Mouse (Mus musculus): ENCODE data around the gene Arhgap27. TPM values are rescaled to one million over a fixed set of nuclear protein-coding genes. Genes with fewer than 3 reads are reported as not detected.

Gene Arhgap27
- polyA plus RNA-seq, 1 experiment from 2014 or later = 2.2 TPM

- Histone ChIP-seq H3K27me3 (peaks cover 17% of the 10 kb centered on the region), H3K9me3 (replicated peaks) (peaks cover 7% of the 10 kb centered on the region; the same call in 1 of the 2 replicates), H3K4me3 (no peak overlapping the region), H3K36me3 (ENCODE audit: poor library complexity, severe bottlenecking) (no peaks in the 10 kb centered on the region), H3K4me1 (peaks cover 10% of the 10 kb centered on the region), H3K4me2 (no peak overlapping the region), H3K9ac (no peak overlapping the region), H3K27ac (no peak overlapping the region)
- 80% methylated on average over 5 of the region's 5 CpGs for WGBS
- ATAC-seq = no peak
Measured at GRCm38 (mm10) chr11:103352239-103352814, 11.2 kb downstream of the Arhgap27 start.

- no peak overlapping the region for H3K4me2 ChIP-seq
- no peak overlapping the region for H3K4me3 ChIP-seq
- H3K36me3 ChIP-seq (ENCODE audit: poor library complexity, severe bottlenecking) = no peaks in the 10 kb centered on the region
- peaks cover 7% of the 10 kb centered on the region; the same call in 1 of the 2 replicates for H3K9me3 ChIP-seq (replicated peaks)
- peaks cover 5% of the 10 kb centered on the region for H3K4me1 ChIP-seq
- ATAC-seq = no peak
- 0 out of 2 replicates have a peak, but pooled peaks cover 1% of the 10 kb centered on the region for H3K27me3 ChIP-seq
- WGBS = 89% methylated on average over 12 of the region's 12 CpGs
- H3K9ac ChIP-seq = no peak overlapping the region
- H3K27ac ChIP-seq = no peak overlapping the region
Measured at GRCm38 (mm10) chr11:103350711-103351315, 12.7 kb downstream of the Arhgap27 start.

- 85% methylated on average over 2 of the region's 2 CpGs for WGBS
- ATAC-seq = no peak
- H3K27ac ChIP-seq = no peak overlapping the region
Measured at GRCm38 (mm10) chr11:103349699-103350098, 13.8 kb downstream of the Arhgap27 start.

GRCm38 (mm10) chr11:103346657-103347056 is 16.8 kb downstream of the Arhgap27 start:
- Histone ChIP-seq H3K27me3 (no peaks in the 10 kb centered on the region), H3K4me2 (no peak overlapping the region), H3K4me3 (no peak overlapping the region), H3K4me1 (no peaks in the 10 kb centered on the region), H3K9me3 (replicated peaks) (no peaks in the 10 kb centered on the region), H3K9ac (no peak overlapping the region), H3K27ac (no peak overlapping the region), H3K36me3 (ENCODE audit: poor library complexity, severe bottlenecking) (no peaks in the 10 kb centered on the region)
- WGBS = 80% methylated on average over 5 of the region's 5 CpGs
- ATAC-seq = no peak

More at GRCm38 (mm10) chr11:103349699-103350098, 13.8 kb downstream of the Arhgap27 start:
- Histone ChIP-seq H3K4me3 (no peak overlapping the region), H3K9me3 (replicated peaks) (peaks cover 7% of the 10 kb centered on the region; the same call in 1 of the 2 replicates), H3K36me3 (ENCODE audit: poor library complexity, severe bottlenecking) (no peaks in the 10 kb centered on the region), H3K27me3 (no peaks in the 10 kb centered on the region), H3K4me1 (no peaks in the 10 kb centered on the region), H3K9ac (no peak overlapping the region), H3K4me2 (no peak overlapping the region)

GRCm38 (mm10) chr11:103346236-103346635 is 17.3 kb downstream of the Arhgap27 start:
- Histone ChIP-seq H3K27ac (no peak overlapping the region), H3K4me2 (no peak overlapping the region), H3K27me3 (no peaks in the 10 kb centered on the region), H3K9ac (no peak overlapping the region), H3K4me3 (no peak overlapping the region), H3K4me1 (no peaks in the 10 kb centered on the region), H3K9me3 (replicated peaks) (no peaks in the 10 kb centered on the region), H3K36me3 (ENCODE audit: poor library complexity, severe bottlenecking) (no peaks in the 10 kb centered on the region)
- ATAC-seq = no peak
- 83% methylated on average over 7 of the region's 7 CpGs for WGBS

- ATAC-seq = no peak
- no peaks in the 10 kb centered on the region for H3K27me3 ChIP-seq
- 85% methylated on average over 7 of the region's 7 CpGs for WGBS
Measured at GRCm38 (mm10) chr11:103345408-103346091, 17.9 kb downstream of the Arhgap27 start.

GRCm38 (mm10) chr11:103344494-103345332 is 18.8 kb downstream of the Arhgap27 start:
- no peak for ATAC-seq
- Histone ChIP-seq H3K4me2 (no peak overlapping the region), H3K27me3 (no peaks in the 10 kb centered on the region), H3K4me3 (no peak overlapping the region), H3K27ac (no peak overlapping the region), H3K36me3 (ENCODE audit: poor library complexity, severe bottlenecking) (no peaks in the 10 kb centered on the region), H3K4me1 (no peaks in the 10 kb centered on the region), H3K9me3 (replicated peaks) (no peaks in the 10 kb centered on the region), H3K9ac (no peak overlapping the region)
- WGBS = 78% methylated on average over 19 of the region's 19 CpGs

More at GRCm38 (mm10) chr11:103345408-103346091, 17.9 kb downstream of the Arhgap27 start:
- H3K4me3 ChIP-seq = no peak overlapping the region
- H3K4me2 ChIP-seq = no peak overlapping the region
- H3K4me1 ChIP-seq = no peaks in the 10 kb centered on the region
- H3K27ac ChIP-seq = no peak overlapping the region
- no peak overlapping the region for H3K9ac ChIP-seq
- no peaks in the 10 kb centered on the region for H3K36me3 ChIP-seq (ENCODE audit: poor library complexity, severe bottlenecking)
- H3K9me3 ChIP-seq (replicated peaks) = no peaks in the 10 kb centered on the region

GRCm38 (mm10) chr11:103343881-103344280 is 19.6 kb downstream of the Arhgap27 start:
- Histone ChIP-seq H3K36me3 (ENCODE audit: poor library complexity, severe bottlenecking) (no peaks in the 10 kb centered on the region), H3K9ac (no peak overlapping the region), H3K27me3 (no peaks in the 10 kb centered on the region), H3K4me2 (no peak overlapping the region), H3K9me3 (replicated peaks) (no peaks in the 10 kb centered on the region), H3K4me1 (no peaks in the 10 kb centered on the region), H3K4me3 (no peak overlapping the region), H3K27ac (no peak overlapping the region)
- WGBS = 80% methylated on average over 1 of the region's 1 CpGs
- no peak for ATAC-seq

GRCm38 (mm10) chr11:103343063-103343462 is 20.4 kb downstream of the Arhgap27 start:
- 88% methylated on average over 6 of the region's 6 CpGs for WGBS
- Histone ChIP-seq H3K36me3 (ENCODE audit: poor library complexity, severe bottlenecking) (no peaks in the 10 kb centered on the region), H3K9ac (no peak overlapping the region), H3K27me3 (no peaks in the 10 kb centered on the region), H3K27ac (no peak overlapping the region), H3K4me2 (no peak overlapping the region), H3K4me3 (no peak overlapping the region), H3K9me3 (replicated peaks) (no peaks in the 10 kb centered on the region), H3K4me1 (no peaks in the 10 kb centered on the region)
- ATAC-seq = no peak

- 65% methylated on average over 7 of the region's 7 CpGs for WGBS
- Histone ChIP-seq H3K27ac (no peak overlapping the region), H3K4me3 (no peak overlapping the region), H3K4me1 (no peaks in the 10 kb centered on the region), H3K27me3 (no peaks in the 10 kb centered on the region), H3K36me3 (ENCODE audit: poor library complexity, severe bottlenecking) (no peaks in the 10 kb centered on the region), H3K9me3 (replicated peaks) (no peaks in the 10 kb centered on the region), H3K9ac (no peak overlapping the region), H3K4me2 (no peak overlapping the region)
- ATAC-seq = no peak
Measured at GRCm38 (mm10) chr11:103340677-103341076, 22.8 kb downstream of the Arhgap27 start.

- Histone ChIP-seq H3K9me3 (replicated peaks) (no peaks in the 10 kb centered on the region), H3K4me2 (peak overlapping the region; percentile 32), H3K27ac (no peak overlapping the region), H3K27me3 (no peaks in the 10 kb centered on the region), H3K36me3 (ENCODE audit: poor library complexity, severe bottlenecking) (no peaks in the 10 kb centered on the region), H3K4me3 (no peak overlapping the region), H3K4me1 (no peaks in the 10 kb centered on the region), H3K9ac (no peak overlapping the region)
- WGBS = 75% methylated on average over 19 of the region's 19 CpGs
- no peak for ATAC-seq
Measured at GRCm38 (mm10) chr11:103340130-103340529, 23.4 kb downstream of the Arhgap27 start.
